Mouse (Mus musculus) embryonic facial prominence, embryonic 11.5 days (tissue): ENCODE measurements at regions not wholly inside any gene's neighbourhood (a gene's known extent, or its start where the extent isn't known, plus 50 kb on each side); places are given as distances from the start of the nearest gene placed in this dataset.

Experiments used
- ATAC-seq: fragments of 200-750 bp; cut with Nextera tagmentation; replicated peaks from 2 replicates; pipeline ENCODE4 v1.8.0; 2017; ENCODE audit warnings: low read depth; ENCODE audit not compliant: insufficient number of reproducible peaks, low FRiP score, low TSS enrichment
- DNase-seq: peaks from one replicate; pipeline ENCODE4 v3.0.0-alpha.2; 2015; ENCODE audit warnings: low spot score
- H3K27ac ChIP-seq: fragments of 300-500 bp; sonication (generic); replicated peaks from 2 replicates; pipeline ENCODE4 v1.5.1; 2014; ENCODE audit warnings: mild to moderate bottlenecking, low read depth, low read length, control low read depth
- H3K27me3 ChIP-seq: fragments of 300-500 bp; sonication (generic); 2 replicates; pipeline ENCODE4 v1.6.1; 2014; ENCODE audit warnings: mild to moderate bottlenecking, low read length, moderate library complexity, mixed read lengths; ENCODE audit not compliant: control insufficient read depth, insufficient read depth
- H3K36me3 ChIP-seq: fragments of 300-500 bp; sonication (generic); replicated peaks from 2 replicates; pipeline ENCODE4 v1.6.1; 2014; ENCODE audit warnings: low read depth, mild to moderate bottlenecking, low read length, moderate library complexity, mixed read lengths; ENCODE audit not compliant: control insufficient read depth, insufficient read depth
- H3K4me1 ChIP-seq: fragments of 300-500 bp; sonication (generic); 2 replicates; pipeline ENCODE4 v1.6.1; 2014; ENCODE audit warnings: low read length, mixed read lengths; ENCODE audit not compliant: control insufficient read depth, insufficient read depth
- H3K4me2 ChIP-seq: fragments of 300-500 bp; sonication (generic); 2 replicates; pipeline ENCODE4 v1.6.1; 2014; ENCODE audit warnings: low read depth, mild to moderate bottlenecking, control low read depth, low read length, moderate library complexity
- H3K4me3 ChIP-seq: fragments of 300-500 bp; sonication (generic); 2 replicates; pipeline ENCODE4 v1.5.1; 2014; ENCODE audit warnings: low read depth, low read length, control low read depth
- H3K9ac ChIP-seq: fragments of 300-500 bp; sonication (generic); replicated peaks from 2 replicates; pipeline ENCODE4 v1.6.1; 2014; ENCODE audit warnings: mild to moderate bottlenecking, control low read depth, low read length
- H3K9me3 ChIP-seq: fragments of 300-500 bp; sonication (generic); replicated peaks from 2 replicates; pipeline ENCODE4 v1.6.1; 2016; ENCODE audit warnings: mild to moderate bottlenecking, low read length, inconsistent platforms, mixed read lengths; ENCODE audit not compliant: control insufficient read depth
- WGBS: fragments of 180-500 bp; shearing (Covaris S2); extraction: QIAGEN DNeasy Blood & Tissue Kit; methylation state at CpG from one replicate; pipeline ENCODE4 v1.1.7; 2014; 5-methylcytosine and 5-hydroxymethylcytosine counted together

- Histone ChIP-seq H3K4me3 (no peak overlapping the region), H3K27ac (no peak overlapping the region), H3K27me3 (no peaks in the 10 kb centered on the region), H3K4me1 (no peaks in the 10 kb centered on the region), H3K4me2 (no peak overlapping the region), H3K9me3 (no peaks in the 10 kb centered on the region), H3K9ac (no peak overlapping the region), H3K36me3 (no peaks in the 10 kb centered on the region)
- no peak for DNase-seq
- no peak for ATAC-seq
Observed at GRCm38 (mm10) chr4:56024478-56024877, 492.2 kb upstream of the Klf4 start.

- DNase-seq (no peak), ATAC-seq (no peak)
- no peaks in the 10 kb centered on the region for H3K9me3 ChIP-seq
- no peak overlapping the region for H3K27ac ChIP-seq
- no peak overlapping the region for H3K9ac ChIP-seq
- no peaks in the 10 kb centered on the region for H3K36me3 ChIP-seq
- H3K27me3 ChIP-seq: no peaks in the 10 kb centered on the region
- H3K4me3 ChIP-seq: no peak overlapping the region
- no peaks in the 10 kb centered on the region for H3K4me1 ChIP-seq
- whole genome bisulfite sequencing: 90% methylated on average over 8 of the region's 8 CpGs
- H3K4me2 ChIP-seq: no peak overlapping the region
Observed at GRCm38 (mm10) chr4:56018212-56018611, 485.9 kb upstream of the Klf4 start.

GRCm38 (mm10) chr4:56015481-56015880 is 483.2 kb upstream of the Klf4 start:
- Histone ChIP-seq H3K4me3 (no peak overlapping the region), H3K9ac (no peak overlapping the region), H3K4me1 (no peaks in the 10 kb centered on the region), H3K27me3 (no peaks in the 10 kb centered on the region), H3K36me3 (no peaks in the 10 kb centered on the region), H3K4me2 (no peak overlapping the region), H3K9me3 (no peaks in the 10 kb centered on the region), H3K27ac (no peak overlapping the region)
- 94% methylated on average over 7 of the region's 7 CpGs for WGBS
- ATAC-seq (no peak), DNase-seq (no peak)

GRCm38 (mm10) chr4:56008287-56008686 is 476.0 kb upstream of the Klf4 start:
- WGBS: 88% methylated on average over 2 of the region's 2 CpGs
- H3K36me3 ChIP-seq: no peaks in the 10 kb centered on the region
- no peaks in the 10 kb centered on the region for H3K27me3 ChIP-seq
- H3K4me1 ChIP-seq: no peaks in the 10 kb centered on the region
- no peaks in the 10 kb centered on the region for H3K9me3 ChIP-seq
- H3K4me3 ChIP-seq: no peak overlapping the region
- no peak overlapping the region for H3K27ac ChIP-seq
- no peak overlapping the region for H3K9ac ChIP-seq
- H3K4me2 ChIP-seq: no peak overlapping the region
- no peak for ATAC-seq
- no peak for DNase-seq

- Histone ChIP-seq H3K4me1 (no peaks in the 10 kb centered on the region), H3K9ac (no peak overlapping the region), H3K27ac (no peak overlapping the region), H3K4me2 (no peak overlapping the region), H3K27me3 (no peaks in the 10 kb centered on the region), H3K36me3 (no peaks in the 10 kb centered on the region), H3K9me3 (no peaks in the 10 kb centered on the region), H3K4me3 (no peak overlapping the region)
- DNase-seq: no peak
- no peak for ATAC-seq
- WGBS: 81% methylated on average over 5 of the region's 5 CpGs
Observed at GRCm38 (mm10) chr4:56004227-56004626, 472.0 kb upstream of the Klf4 start.

GRCm38 (mm10) chr4:56001312-56001731 is 469.1 kb upstream of the Klf4 start:
- no peaks in the 10 kb centered on the region for H3K27me3 ChIP-seq
- ATAC-seq: no peak
- 78% methylated on average over 3 of the region's 3 CpGs for WGBS
- H3K36me3 ChIP-seq: no peaks in the 10 kb centered on the region
- no peak overlapping the region for H3K9ac ChIP-seq
- H3K4me3 ChIP-seq: no peak overlapping the region
- no peak overlapping the region for H3K27ac ChIP-seq
- no peaks in the 10 kb centered on the region for H3K9me3 ChIP-seq
- H3K4me1 ChIP-seq: no peaks in the 10 kb centered on the region
- no peak for DNase-seq
- no peak overlapping the region for H3K4me2 ChIP-seq

- DNase-seq (no peak), ATAC-seq (no peak)
- no peak overlapping the region for H3K4me3 ChIP-seq
- H3K9ac ChIP-seq: no peak overlapping the region
- no peaks in the 10 kb centered on the region for H3K9me3 ChIP-seq
- no peaks in the 10 kb centered on the region for H3K27me3 ChIP-seq
- H3K4me2 ChIP-seq: no peak overlapping the region
- no peak overlapping the region for H3K27ac ChIP-seq
- H3K36me3 ChIP-seq: no peaks in the 10 kb centered on the region
- H3K4me1 ChIP-seq: no peaks in the 10 kb centered on the region
Observed at GRCm38 (mm10) chr4:55984026-55984425, 451.8 kb upstream of the Klf4 start.

GRCm38 (mm10) chr4:55978539-55978938 is 446.3 kb upstream of the Klf4 start:
- Histone ChIP-seq H3K9me3 (no peaks in the 10 kb centered on the region), H3K4me3 (no peak overlapping the region), H3K27me3 (no peaks in the 10 kb centered on the region), H3K36me3 (no peaks in the 10 kb centered on the region), H3K4me2 (no peak overlapping the region), H3K4me1 (no peaks in the 10 kb centered on the region), H3K9ac (no peak overlapping the region), H3K27ac (no peak overlapping the region)
- ATAC-seq (no peak), DNase-seq (no peak)
- WGBS: 94% methylated on average over 4 of the region's 4 CpGs

GRCm38 (mm10) chr4:55976265-55976664 is 444.0 kb upstream of the Klf4 start:
- Histone ChIP-seq H3K36me3 (no peaks in the 10 kb centered on the region), H3K9ac (no peak overlapping the region), H3K27me3 (no peaks in the 10 kb centered on the region), H3K4me1 (no peaks in the 10 kb centered on the region), H3K27ac (no peak overlapping the region), H3K4me3 (no peak overlapping the region), H3K9me3 (no peaks in the 10 kb centered on the region), H3K4me2 (no peak overlapping the region)
- no peak for DNase-seq
- no peak for ATAC-seq
- WGBS: 87% methylated on average over 2 of the region's 2 CpGs
